Mouse (Mus musculus): ENCODE measurements at regions not wholly inside any gene's neighbourhood (a gene's known extent, or its start where the extent isn't known, plus 50 kb on each side); places are given as distances from the start of the nearest gene placed in this dataset.
A peak's percentile ranks its signal among the peaks of the same experiment; 100 is the strongest.

GRCm38 (mm10) chr12:95937705-95938104 is 245.7 kb downstream of the Flrt2 start:
- DNase-seq (ENCODE audit: low spot score in 2 of 2) = no peak

- no peak for DNase-seq (ENCODE audit: low spot score in 2 of 2)
These were observed 248.5 kb downstream of the Flrt2 start for GRCm38 (mm10) chr12:95940465-95941012.

- DNase-seq (ENCODE audit: low spot score in 2 of 2) = no peak
These were observed 267.9 kb downstream of the Flrt2 start for GRCm38 (mm10) chr12:95959786-95960504.

GRCm38 (mm10) chr12:95960505-95960871 is 268.5 kb downstream of the Flrt2 start:
- DNase-seq (ENCODE audit: low spot score in 2 of 2) = peak; percentile 2 to 26

GRCm38 (mm10) chr12:95962817-95963216 is 270.8 kb downstream of the Flrt2 start:
- no peak for DNase-seq (ENCODE audit: low spot score in 2 of 2)

- no peak for DNase-seq (ENCODE audit: low spot score in 2 of 2)
These were observed 296.8 kb downstream of the Flrt2 start for GRCm38 (mm10) chr12:95988669-95989288.

- no peak for DNase-seq (ENCODE audit: low spot score in 2 of 2)
These were observed 302.9 kb downstream of the Flrt2 start for GRCm38 (mm10) chr12:95994963-95995362.

- DNase-seq (ENCODE audit: low spot score in 2 of 2) = no peak
These were observed 338.2 kb downstream of the Flrt2 start for GRCm38 (mm10) chr12:96030180-96030579.

- DNase-seq (ENCODE audit: low spot score in 2 of 2) = no peak
These were observed 383.3 kb downstream of the Flrt2 start for GRCm38 (mm10) chr12:96075365-96075764.

- DNase-seq (ENCODE audit: low spot score in 2 of 2) = no peak
These were observed 399.0 kb downstream of the Flrt2 start for GRCm38 (mm10) chr12:96090995-96091394.

GRCm38 (mm10) chr12:96106254-96106653 is 414.2 kb downstream of the Flrt2 start:
- DNase-seq (ENCODE audit: low spot score in 2 of 2) = no peak

- DNase-seq (ENCODE audit: low spot score in 2 of 2) = peak; percentile 0 to 2
These were observed 422.8 kb downstream of the Flrt2 start for GRCm38 (mm10) chr12:96114727-96115379.

- DNase-seq (ENCODE audit: low spot score in 2 of 2) = no peak
These were observed 425.5 kb downstream of the Flrt2 start for GRCm38 (mm10) chr12:96117553-96117952.

GRCm38 (mm10) chr12:96124156-96124931 is 432.3 kb downstream of the Flrt2 start:
- DNase-seq (ENCODE audit: low spot score in 2 of 2) = no peak

GRCm38 (mm10) chr12:96129870-96130454 is 437.9 kb downstream of the Flrt2 start:
- no peak for DNase-seq (ENCODE audit: low spot score in 2 of 2)

GRCm38 (mm10) chr12:96130796-96131512 is 438.9 kb downstream of the Flrt2 start:
- DNase-seq (ENCODE audit: low spot score in 2 of 2) = no peak

GRCm38 (mm10) chr12:96134136-96134535 is 442.1 kb downstream of the Flrt2 start:
- DNase-seq (ENCODE audit: low spot score in 2 of 2) = no peak

- no peak for DNase-seq (ENCODE audit: low spot score in 2 of 2)
These were observed 449.7 kb downstream of the Flrt2 start for GRCm38 (mm10) chr12:96141748-96142147.

- no peak for DNase-seq (ENCODE audit: low spot score in 2 of 2)
These were observed 462.1 kb downstream of the Flrt2 start for GRCm38 (mm10) chr12:96154095-96154494.

GRCm38 (mm10) chr12:96167551-96167950 is 475.5 kb downstream of the Flrt2 start:
- peak in 1 of 2 experiments; percentile 3 for DNase-seq (ENCODE audit: low spot score in 2 of 2)

GRCm38 (mm10) chr12:96198928-96199327 is 506.9 kb downstream of the Flrt2 start:
- DNase-seq (ENCODE audit: low spot score in 2 of 2) = no peak

All from frontal cortex, postnatal 36 days (tissue).